Mouse (Mus musculus) brain, embryonic 14.5 days (tissue): ENCODE data around the gene Cnst.

Experiments
- CTCF ChIP-seq: fragments of 200-500 bp; IDR thresholded peaks from 2 replicates; pipeline ENCODE4 v1.5.1; 2012; ENCODE audit warnings: inconsistent platforms, mild to moderate bottlenecking, moderate library complexity, borderline replicate concordance; ENCODE audit not compliant: insufficient read depth, insufficient read length; ENCODE audit errors: extremely low read depth
- POLR2A ChIP-seq: fragments of 200-500 bp; IDR thresholded peaks from 2 replicates; pipeline ENCODE4 v1.6.1; 2012; ENCODE audit warnings: mild to moderate bottlenecking, inconsistent platforms, borderline replicate concordance; ENCODE audit not compliant: poor library complexity, insufficient read depth, insufficient read length, severe bottlenecking; ENCODE audit errors: extremely low read depth

- TF ChIP-seq CTCF = no peak
- TF ChIP-seq POLR2A = no peak
Measured at GRCm38 (mm10) chr1:179539887-179540286, 6.3 kb upstream of the Cnst start.
